Mouse (Mus musculus): ENCODE results near the gene Gck. TPM values are rescaled to one million over a fixed set of nuclear protein-coding genes. Genes with fewer than 3 reads are reported as not detected.
"Not testable (repeated sequence)": the region's sequence is repeated elsewhere in the genome, so short reads cannot be mapped to it uniquely, and the experiment has no call there.

Gck gene
- polyA plus RNA-seq, 1 experiment from 2014 or later, result 0.33 TPM

- ATAC-seq (no peak), DNase-seq (ENCODE audit: low read depth, low spot score) (no peak)
- ChIA-PET CTCF (interaction anchor here (0.8 to 1.2 kb wide), 2 partner anchors 12 to 15 kb away, joined by 3 read pairs; no protein-coding TSS in a partner anchor), POLR2A (no interaction called here)
- in situ Hi-C loops (cut with MboI; ENCODE audit: low pct_unique_long_range_greater_than_20kb), result loop anchor here (25.0 kb wide), 1 partner anchor 414 kb away; no protein-coding TSS in a partner anchor
- no peak for TF ChIP-seq CTCF (IDR thresholded peaks at IDR 0.05)
- H3K27me3 ChIP-seq, result no peaks in the 10 kb centered on the region
These were observed 48.6 kb downstream of the Gck start for GRCm38 (mm10) chr11:5901320-5901719.

GRCm38 (mm10) chr11:5899286-5899685, 50.6 kb downstream of the Gck start:
- ChIA-PET POLR2A (no interaction called here), CTCF (no interaction called here)
- no peaks in the 10 kb centered on the region for H3K27me3 ChIP-seq

GRCm38 (mm10) chr11:5898531-5898930, 51.4 kb downstream of the Gck start, which contains the start of gene Myl7:
Gene Myl7 (minus strand): TSS chr11:5898782.
- ChIA-PET POLR2A (no interaction called here), CTCF (interaction anchor here (1.8 kb wide), 1 partner anchor 8 kb away, joined by 6 read pairs; no protein-coding TSS in a partner anchor)
- no peak for DNase-seq (ENCODE audit: low read depth, low spot score)
- no peak for ATAC-seq
- TF ChIP-seq CTCF (IDR thresholded peaks at IDR 0.05), result no peak
- no peaks in the 10 kb centered on the region for H3K27me3 ChIP-seq
- in situ Hi-C loops (cut with MboI; ENCODE audit: low pct_unique_long_range_greater_than_20kb), result no loop called here

More at GRCm38 (mm10) chr11:5899286-5899685, 50.6 kb downstream of the Gck start:
- in situ Hi-C loops (cut with MboI; ENCODE audit: low pct_unique_long_range_greater_than_20kb), result no loop called here
- no peak for DNase-seq (ENCODE audit: low read depth, low spot score)
- no peak for ATAC-seq
- no peak for TF ChIP-seq CTCF (IDR thresholded peaks at IDR 0.05)

- no peak for TF ChIP-seq CTCF (IDR thresholded peaks at IDR 0.05)
- no peaks in the 10 kb centered on the region for H3K27me3 ChIP-seq
- no peak for DNase-seq (ENCODE audit: low read depth, low spot score)
- in situ Hi-C loops (cut with MboI; ENCODE audit: low pct_unique_long_range_greater_than_20kb), result no loop called here
- no peak for ATAC-seq
- CTCF ChIA-PET, result interaction anchor here (1.8 kb wide), 1 partner anchor 9 kb away, joined by 6 read pairs; no protein-coding TSS in a partner anchor
- POLR2A ChIA-PET, result no interaction called here
These were observed 52.0 kb downstream of the Gck start for GRCm38 (mm10) chr11:5897839-5898238.

- in situ Hi-C loops (cut with MboI; ENCODE audit: low pct_unique_long_range_greater_than_20kb), result no loop called here
- DNase-seq (ENCODE audit: low read depth, low spot score) (no peak), ATAC-seq (no peak)
- TF ChIP-seq CTCF (IDR thresholded peaks at IDR 0.05), result no peak
- POLR2A ChIA-PET, result no interaction called here
- H3K27me3 ChIP-seq, result no peaks in the 10 kb centered on the region
- CTCF ChIA-PET, result interaction anchor here (1.8 kb wide), 1 partner anchor 10 kb away, joined by 6 read pairs; no protein-coding TSS in a partner anchor
These were observed 52.7 kb downstream of the Gck start for GRCm38 (mm10) chr11:5897230-5897629.

- no peaks in the 10 kb centered on the region for H3K27me3 ChIP-seq
- in situ Hi-C loops (cut with MboI; ENCODE audit: low pct_unique_long_range_greater_than_20kb), result loop anchor here (5.0 kb wide), 1 partner anchor 107 kb away; the partner anchor contains the start of gene Dbnl
- DNase-seq (ENCODE audit: low read depth, low spot score) (no peak), ATAC-seq (no peak)
- CTCF ChIA-PET, result interaction anchor here (1.1 to 2.3 kb wide), 2 partner anchors 13 to 14 kb away, joined by 3 to 5 read pairs; no protein-coding TSS in a partner anchor
- POLR2A ChIA-PET, result no interaction called here
- no peak for TF ChIP-seq CTCF (IDR thresholded peaks at IDR 0.05)
These were observed 56.1 kb downstream of the Gck start for GRCm38 (mm10) chr11:5893807-5894206.

GRCm38 (mm10) chr11:5892810-5893368, 57.0 kb downstream of the Gck start:
- no peaks in the 10 kb centered on the region for H3K27me3 ChIP-seq
- in situ Hi-C loops (cut with MboI; ENCODE audit: low pct_unique_long_range_greater_than_20kb), result loop anchor here (5.0 kb wide), 1 partner anchor 106 kb away; the partner anchor contains the start of gene Dbnl
- CTCF ChIA-PET, result interaction anchor here (2.8 kb wide), 1 partner anchor 56 kb away, joined by 11 read pairs; the partner anchor contains the start of gene Polm
- TF ChIP-seq CTCF (IDR thresholded peaks at IDR 0.05), result no peak
- POLR2A ChIA-PET, result no interaction called here
- no peak for DNase-seq (ENCODE audit: low read depth, low spot score)
- ATAC-seq, result no peak

- no peak for DNase-seq (ENCODE audit: low read depth, low spot score)
These were observed 57.7 kb downstream of the Gck start for GRCm38 (mm10) chr11:5892151-5892591.

GRCm38 (mm10) chr11:5888563-5888962, 61.3 kb downstream of the Gck start:
- DNase-seq (ENCODE audit: low read depth, low spot score); H3K27me3 ChIP-seq; in situ Hi-C loops (cut with MboI; ENCODE audit: low pct_unique_long_range_greater_than_20kb); POLR2A ChIA-PET; ATAC-seq: not testable (repeated sequence)
- CTCF ChIA-PET, result interaction anchor here (1.0 to 4.4 kb wide), 4 partner anchors 8 to 54 kb away, joined by 3 to 82 read pairs (median 6); partner anchors contain the start of gene Polm

More at GRCm38 (mm10) chr11:5892151-5892591, 57.7 kb downstream of the Gck start:
- in situ Hi-C loops (cut with MboI; ENCODE audit: low pct_unique_long_range_greater_than_20kb), result loop anchor here (5.0 kb wide), 1 partner anchor 105 kb away; the partner anchor contains the start of gene Dbnl
- no peak for TF ChIP-seq CTCF (IDR thresholded peaks at IDR 0.05)
- peak; percentile 52 for ATAC-seq
- ChIA-PET CTCF (interaction anchor here (1.2 to 2.8 kb wide), 3 partner anchors 15 to 61 kb away, joined by 3 to 11 read pairs (median 3); partner anchors contain the start of gene Polm), POLR2A (no interaction called here)
- no peaks in the 10 kb centered on the region for H3K27me3 ChIP-seq

GRCm38 (mm10) chr11:5887250-5887649, 62.6 kb downstream of the Gck start:
- no peaks in the 10 kb centered on the region for H3K27me3 ChIP-seq
- TF ChIP-seq CTCF (IDR thresholded peaks at IDR 0.05), result no peak
- POLR2A ChIA-PET, result interaction anchor here (1.1 to 1.9 kb wide), 2 partner anchors 13 to 50 kb away, joined by 3 to 7 read pairs; no protein-coding TSS in a partner anchor
- in situ Hi-C loops (cut with MboI; ENCODE audit: low pct_unique_long_range_greater_than_20kb), result no loop called here
- DNase-seq (ENCODE audit: low read depth, low spot score), result no peak
- CTCF ChIA-PET, result interaction anchor here (1.3 to 4.4 kb wide), 13 partner anchors 8 to 161 kb away, joined by 3 to 82 read pairs (median 9); partner anchors contain the start of genes Pold2 and Polm
- ATAC-seq, result no peak

- ChIA-PET POLR2A (interaction anchor here (1.0 to 1.9 kb wide), 5 partner anchors 10 to 51 kb away, joined by 3 to 7 read pairs (median 6); no protein-coding TSS in a partner anchor), CTCF (interaction anchor here (0.6 to 4.4 kb wide), 31 partner anchors 9 to 160 kb away, joined by 3 to 82 read pairs (median 5); partner anchors contain the start of genes Dbnl, Pold2 and Polm)
- DNase-seq (ENCODE audit: low read depth, low spot score), result no peak
- in situ Hi-C loops (cut with MboI; ENCODE audit: low pct_unique_long_range_greater_than_20kb), result no loop called here
- TF ChIP-seq CTCF (IDR thresholded peaks at IDR 0.05), result peak; percentile 86
- no peaks in the 10 kb centered on the region for H3K27me3 ChIP-seq
- peak; percentile 37 for ATAC-seq
These were observed 63.7 kb downstream of the Gck start for GRCm38 (mm10) chr11:5886187-5886586.

All from Patski (cell line).